Mouse (Mus musculus): ENCODE data around the gene Apc2.
A peak's percentile ranks its signal among the peaks of the same experiment; 100 is the strongest.

DNA sequence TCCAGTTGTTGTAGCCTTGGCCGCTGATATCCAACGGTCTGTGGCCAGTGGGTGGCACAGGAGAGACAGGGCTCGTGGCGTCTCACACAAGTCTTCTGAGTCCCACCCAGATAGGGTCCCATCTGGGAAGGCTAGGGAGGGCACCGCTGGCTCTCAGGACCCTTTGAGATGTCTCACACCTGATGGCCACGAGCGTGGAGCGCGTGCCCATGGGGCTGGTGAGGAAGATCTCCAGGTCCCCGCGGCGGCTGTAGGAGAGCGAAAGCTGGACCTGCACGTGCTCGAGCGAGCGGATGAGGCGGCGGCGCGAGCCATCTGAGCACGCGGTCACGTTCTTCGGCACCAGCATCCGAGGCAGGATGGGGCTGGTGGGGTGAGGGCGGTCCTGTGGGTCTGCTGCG lies 27.0 kb downstream of the Apc2 start:
- peak; percentile 44 for TF ChIP-seq CTCF (IDR thresholded peaks at IDR 0.05; ENCODE audit: low read depth)
- no peak for TF ChIP-seq EP300 (IDR thresholded peaks at IDR 0.05; ENCODE audit: low read depth)
